Mouse (Mus musculus) lung, postnatal 0 days (tissue): ENCODE measurements around the gene Fnbp1l.

Experiments used
- CTCF ChIP-seq: IDR thresholded peaks from 2 replicates; pipeline ENCODE4 v1.5.1; 2016; ENCODE audit warnings: antibody characterized with exemption, mild to moderate bottlenecking
- EP300 ChIP-seq: IDR thresholded peaks from 2 replicates; pipeline ENCODE4 v1.6.1; 2016; ENCODE audit warnings: antibody characterized with exemption, mild to moderate bottlenecking, control low read depth

DNA sequence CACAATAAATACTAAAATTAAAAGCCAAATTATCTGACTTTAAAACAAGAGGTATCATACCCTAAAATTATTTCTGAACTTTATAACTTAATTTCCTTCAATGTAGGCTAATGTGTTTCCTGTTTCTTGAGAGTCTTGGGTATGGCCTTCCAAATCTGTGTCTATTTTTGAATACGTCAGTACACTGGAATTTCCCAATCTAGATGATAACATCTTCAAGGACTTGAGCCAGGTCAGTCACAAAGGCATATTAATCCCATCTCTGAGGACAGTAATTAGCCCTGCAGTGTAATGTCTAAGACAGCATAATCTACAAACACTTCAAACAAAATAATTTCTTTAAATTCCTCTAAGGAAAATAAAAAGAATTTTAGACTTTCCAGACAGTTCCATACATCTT is 17.8 kb upstream of the Fnbp1l start:
- TF ChIP-seq CTCF (no peak), EP300 (peak; percentile 36; the same call in 1 of the 2 replicates)
